Mouse (Mus musculus) layer of hippocampus, postnatal 10 days (tissue): ENCODE results near the gene Polr3b. TPM values are rescaled to one million over a fixed set of nuclear protein-coding genes. Genes with fewer than 3 reads are reported as not detected.

Experiments
- DNase-seq, 2 experiments: peaks; one replicate each; pipeline ENCODE4 v3.0.0; 2021; ENCODE audit warnings: low spot score in 2 of 2
- total RNA-seq, 2 experiments: library from RNA; stranded (reverse); gene quantifications; 2 replicates each; pipeline ENCODE4 v1.2.3; 2021

Polr3b gene
- total RNA-seq, 2 experiments from 2014 or later = 15.5 to 15.9 TPM

DNA sequence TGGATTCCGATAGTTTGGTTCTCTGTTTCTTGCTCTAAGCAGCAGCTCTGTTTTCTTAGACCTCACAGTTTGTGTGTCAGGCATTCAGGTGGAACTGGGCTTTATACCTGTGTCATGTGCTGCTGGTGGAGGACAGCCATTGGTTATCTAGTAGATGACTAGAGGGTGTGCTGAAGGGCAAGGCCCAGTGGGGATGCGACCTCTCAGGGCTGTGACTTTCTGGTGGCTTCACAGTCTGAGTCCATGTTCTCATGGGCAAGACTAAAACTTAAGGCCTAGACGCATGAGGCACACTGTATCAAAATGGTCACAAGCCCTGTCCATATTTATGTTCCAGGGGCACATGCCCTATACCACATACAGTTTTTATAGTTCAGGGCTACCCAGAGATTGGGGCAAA, 37.2 kb downstream of the Polr3b start:
- no peak for DNase-seq

DNA sequence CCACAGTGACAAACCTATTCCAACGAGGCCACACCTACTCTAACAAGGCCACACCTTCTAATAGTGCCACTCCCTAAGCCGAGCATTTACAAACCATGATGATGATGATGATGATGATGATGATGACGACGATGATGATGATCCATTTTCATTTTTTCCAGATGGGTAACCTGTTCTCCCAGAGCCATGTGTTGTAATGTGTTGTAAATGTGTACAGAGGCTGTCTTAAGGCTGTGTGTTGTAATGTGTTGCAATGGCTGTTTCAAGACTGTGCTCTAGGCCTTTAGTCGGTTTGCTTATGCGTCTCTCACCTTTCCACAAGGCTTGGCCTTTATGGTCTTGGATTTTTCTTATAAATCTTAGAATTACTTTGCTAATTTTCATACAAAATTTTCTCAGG, 40.0 kb downstream of the Polr3b start:
- DNase-seq = no peak

DNA sequence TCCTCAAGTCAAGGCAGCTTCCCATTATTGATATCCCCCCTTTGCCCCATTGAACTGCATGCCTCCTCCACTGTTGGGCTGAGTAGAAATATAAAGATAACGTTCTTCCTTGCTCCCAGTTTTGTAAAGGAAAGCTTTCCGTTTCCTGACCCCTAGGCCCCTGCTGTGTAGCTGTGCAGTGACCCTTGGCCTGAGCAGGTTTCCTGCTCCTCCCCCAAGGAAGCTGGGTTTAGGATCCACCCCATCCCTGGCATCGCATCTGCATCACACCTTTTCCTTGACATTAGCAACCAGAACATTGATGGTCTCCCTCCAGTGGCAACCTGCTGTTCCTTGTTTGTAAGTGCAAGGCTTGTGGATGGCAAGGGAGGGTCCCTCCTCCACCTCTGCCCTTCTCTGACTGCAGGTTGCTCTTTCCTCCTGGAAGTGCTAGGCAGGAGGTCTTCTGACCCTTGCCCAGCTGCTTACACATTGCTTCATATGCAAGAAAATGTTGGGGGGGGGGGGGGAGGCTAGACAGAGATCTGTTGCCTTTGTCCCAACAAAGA, 43.7 kb downstream of the Polr3b start:
- no peak for DNase-seq

DNA sequence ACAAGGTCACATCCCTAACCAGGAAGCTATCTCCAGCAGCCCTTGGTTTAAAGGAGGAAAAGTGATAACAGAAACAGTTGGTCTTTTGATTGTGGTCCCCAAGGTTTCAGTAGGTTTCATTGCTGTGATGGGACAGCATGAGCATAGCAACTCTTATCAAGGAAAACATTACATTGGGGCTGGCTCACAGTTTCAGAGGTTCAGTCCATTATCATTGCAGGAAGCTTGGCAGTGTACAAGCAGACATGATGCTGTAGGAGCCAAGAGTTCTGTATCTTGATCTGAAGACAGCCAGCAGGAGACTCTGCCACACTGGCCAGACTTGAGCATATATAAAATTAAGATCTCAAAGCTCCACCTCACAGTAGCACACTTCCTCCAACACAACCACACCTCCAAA, 53.6 kb downstream of the Polr3b start:
- DNase-seq = no peak

DNA sequence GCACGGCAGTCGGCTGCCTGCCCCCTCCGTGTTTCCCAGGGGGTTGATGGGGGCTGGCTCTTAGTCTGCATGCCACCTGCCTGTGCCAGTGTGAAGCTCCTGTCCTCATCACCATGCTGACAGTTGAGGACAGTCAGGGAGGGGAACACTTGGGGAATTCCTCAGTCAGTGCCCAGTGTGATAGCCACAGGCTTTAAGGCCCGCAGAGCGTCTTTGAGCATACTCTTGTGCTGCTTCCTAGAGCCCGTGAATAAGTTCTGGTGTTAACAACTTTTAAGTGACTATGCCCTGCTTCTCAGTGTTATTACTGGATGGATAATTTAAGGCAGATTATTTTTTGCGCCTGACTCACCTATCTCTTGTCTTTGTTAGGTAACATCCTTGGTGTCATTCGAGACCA, 54.4 kb downstream of the Polr3b start:
- no peak for DNase-seq

DNA sequence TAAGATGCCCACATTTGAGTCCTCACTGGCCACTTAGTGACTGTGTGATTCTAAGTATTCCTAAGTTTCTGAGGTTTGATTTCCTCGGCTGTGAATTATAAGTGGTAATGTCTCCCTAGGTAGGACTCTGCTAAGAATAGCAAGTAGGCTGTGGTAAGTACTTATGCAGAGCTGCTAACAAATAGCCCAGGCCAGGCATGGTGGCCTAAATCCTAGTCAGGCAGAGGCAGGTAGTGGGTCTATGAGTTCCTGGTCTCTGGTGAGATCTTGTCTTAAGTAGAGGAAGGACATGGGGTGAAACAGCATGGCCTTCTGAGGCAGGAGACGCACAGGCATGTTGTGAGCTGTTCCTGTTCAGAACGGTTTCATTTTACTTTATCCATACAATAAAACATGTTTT, 55.8 kb downstream of the Polr3b start:
- no peak for DNase-seq

DNA sequence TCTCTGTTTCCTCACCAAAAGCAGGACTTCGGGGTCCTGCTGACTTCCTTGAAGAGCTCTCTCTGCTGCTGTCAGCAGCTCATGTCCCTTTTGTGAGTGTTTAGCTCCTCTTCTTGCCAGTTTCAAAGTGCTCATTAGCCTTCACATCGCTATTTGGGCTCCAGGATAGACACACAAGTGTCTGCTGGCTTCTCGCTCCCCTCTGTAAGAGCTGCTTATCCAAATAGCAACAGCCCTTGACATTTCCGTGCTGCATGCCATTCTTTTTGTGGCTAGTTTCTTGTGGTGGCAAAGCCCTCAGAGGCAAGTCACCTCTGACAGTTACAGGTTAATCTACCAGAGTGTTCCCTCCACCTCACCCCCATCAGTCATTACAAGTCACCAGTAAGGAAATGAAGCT, 56.3 kb downstream of the Polr3b start:
- DNase-seq = no peak

DNA sequence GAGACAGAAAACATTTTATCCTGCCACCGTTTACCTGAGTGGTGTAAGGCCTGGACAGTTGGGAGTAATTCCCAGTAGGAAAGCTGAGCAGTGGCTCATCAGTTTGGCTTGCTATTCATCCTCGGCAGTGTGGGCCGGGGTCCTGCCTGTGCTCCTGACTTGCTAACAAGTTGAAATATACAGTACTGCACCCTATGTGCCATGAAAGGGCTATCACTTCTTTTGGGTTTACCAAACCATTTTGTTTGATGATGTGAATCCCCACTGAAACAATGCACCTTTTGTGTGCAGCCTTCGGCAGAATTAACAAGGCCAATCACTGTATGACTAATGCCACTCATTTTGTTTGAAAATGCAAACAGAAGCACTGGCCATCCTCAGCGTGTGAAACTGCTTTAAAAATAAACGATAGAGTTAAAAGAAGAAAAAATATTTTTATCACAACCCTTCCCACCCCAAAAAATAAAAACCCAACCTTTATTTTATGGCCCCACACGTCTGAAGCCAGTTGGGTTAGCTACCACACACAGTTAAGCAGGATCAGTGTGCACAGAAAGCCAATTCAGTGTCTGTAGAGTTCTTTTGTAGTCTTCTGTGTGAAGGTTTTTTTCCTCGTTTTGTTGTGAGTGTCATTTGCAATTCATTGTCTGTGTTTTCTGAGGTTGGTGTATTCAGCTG, 63.5 kb downstream of the Polr3b start:
- DNase-seq = no peak

DNA sequence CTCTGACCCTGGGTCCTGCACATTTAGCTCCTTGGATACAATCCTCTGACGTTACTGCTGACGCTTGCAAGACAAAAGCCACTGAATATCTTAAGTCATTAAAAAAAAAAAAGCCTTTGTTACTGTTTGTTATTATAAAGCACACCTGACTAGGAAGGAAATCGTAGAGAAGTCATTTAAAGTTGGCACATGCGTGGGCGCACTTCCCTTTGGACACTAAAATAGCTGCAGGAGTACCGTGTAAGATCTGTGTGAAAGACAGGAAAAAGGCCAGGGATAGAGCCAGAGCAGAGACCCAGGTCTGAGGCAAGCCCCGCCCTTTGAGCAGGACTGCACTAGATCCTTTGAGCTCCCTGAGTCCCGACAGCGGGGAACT, 64.0 kb downstream of the Polr3b start:
- DNase-seq = no peak

DNA sequence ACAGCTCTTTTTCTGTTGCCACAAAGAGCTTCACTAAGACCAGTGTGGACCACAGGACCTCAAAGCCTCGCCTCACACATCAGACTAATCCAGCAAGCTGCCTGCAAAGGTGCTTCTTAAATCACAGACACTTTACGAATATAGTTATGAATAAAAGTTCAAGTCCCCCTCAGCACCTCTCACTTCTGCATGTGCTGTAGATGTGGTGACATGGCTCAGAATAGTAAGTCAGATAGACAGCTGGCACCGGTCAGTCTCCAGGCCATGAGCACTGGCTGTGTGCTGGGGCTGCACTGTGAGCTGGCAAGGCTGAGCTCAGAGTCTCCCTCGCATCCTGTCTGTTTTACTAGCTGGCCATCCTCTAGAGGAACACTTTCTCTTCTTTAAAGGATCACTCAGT, 64.6 kb downstream of the Polr3b start:
- DNase-seq = no peak

DNA sequence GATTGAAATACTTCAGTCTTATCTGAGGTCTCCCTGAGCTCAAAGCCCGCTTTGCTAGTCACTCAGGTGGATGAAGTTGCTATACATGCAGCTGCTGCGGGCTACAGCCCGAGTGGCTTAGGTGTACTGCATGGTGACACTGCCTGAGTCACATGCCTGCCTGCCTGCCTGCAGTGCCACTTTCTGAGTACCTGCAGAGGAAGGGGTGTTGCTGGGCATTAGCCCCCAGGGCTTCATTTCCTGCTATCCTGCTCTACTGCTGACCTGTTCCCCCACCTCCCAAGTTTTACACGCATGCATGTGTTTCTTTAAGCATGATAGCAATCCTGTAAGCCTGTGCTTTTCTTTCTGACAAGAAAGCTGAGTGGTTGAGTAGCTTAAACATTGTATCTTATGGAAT, 65.6 kb downstream of the Polr3b start:
- DNase-seq = no peak

DNA sequence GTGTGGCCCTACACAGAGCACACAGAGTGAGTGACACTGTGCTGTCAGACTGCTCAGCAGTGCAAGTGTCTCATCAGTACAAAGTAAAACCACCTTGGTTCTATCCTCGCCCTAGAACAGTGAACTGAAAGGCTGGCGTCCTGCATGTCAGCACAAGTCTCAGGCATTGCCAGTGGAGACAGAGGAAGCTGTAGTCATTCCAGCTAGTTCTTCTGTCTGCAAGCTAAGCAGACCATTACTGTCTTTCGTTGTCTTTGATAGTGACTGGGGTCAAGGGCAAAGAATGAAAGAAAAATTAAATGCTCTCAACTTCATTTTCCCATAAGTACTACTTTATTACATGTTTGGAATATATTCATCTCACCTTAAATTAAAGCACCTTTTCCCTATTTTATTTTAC, 67.8 kb downstream of the Polr3b start:
- no peak for DNase-seq

DNA sequence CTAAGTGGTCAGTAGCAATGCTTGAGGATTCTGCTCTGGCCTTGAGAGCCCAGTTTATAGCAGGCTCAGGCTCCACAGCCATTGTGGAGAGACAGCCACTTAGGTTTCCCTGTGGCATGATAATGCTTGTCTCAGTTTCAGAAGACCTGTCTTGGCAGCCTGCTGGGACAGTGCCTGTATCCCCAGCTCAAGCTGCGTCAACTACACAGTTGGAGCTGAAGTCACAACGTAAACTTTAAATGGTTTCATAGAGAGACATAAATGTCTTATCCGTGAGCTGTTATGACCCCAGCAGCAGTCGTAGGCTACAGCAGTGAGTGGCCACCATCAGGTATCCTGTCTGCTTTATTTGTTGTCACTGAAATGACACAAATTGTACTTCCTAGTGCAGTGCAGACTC, 68.7 kb downstream of the Polr3b start:
- DNase-seq = no peak

DNA sequence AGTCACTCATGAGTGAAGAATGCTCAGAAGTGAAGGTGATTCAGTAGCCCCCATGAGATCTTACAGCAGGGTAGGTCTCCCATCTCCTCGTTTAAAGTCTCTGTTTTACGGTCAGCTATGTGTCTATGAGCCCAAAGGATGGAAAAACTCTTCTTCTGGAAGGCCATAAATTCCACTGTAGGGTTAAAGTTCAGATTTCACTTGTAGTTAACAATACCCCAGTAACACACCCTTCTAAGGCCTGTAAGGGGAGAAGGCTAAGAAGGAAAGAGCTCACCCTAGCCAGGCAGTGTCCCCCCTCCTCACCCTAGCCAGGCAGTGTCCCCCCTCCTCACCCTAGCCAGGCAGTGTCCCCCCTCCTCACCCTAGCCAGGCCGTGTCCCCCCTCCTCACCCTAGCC, 69.6 kb downstream of the Polr3b start:
- DNase-seq = no peak

DNA sequence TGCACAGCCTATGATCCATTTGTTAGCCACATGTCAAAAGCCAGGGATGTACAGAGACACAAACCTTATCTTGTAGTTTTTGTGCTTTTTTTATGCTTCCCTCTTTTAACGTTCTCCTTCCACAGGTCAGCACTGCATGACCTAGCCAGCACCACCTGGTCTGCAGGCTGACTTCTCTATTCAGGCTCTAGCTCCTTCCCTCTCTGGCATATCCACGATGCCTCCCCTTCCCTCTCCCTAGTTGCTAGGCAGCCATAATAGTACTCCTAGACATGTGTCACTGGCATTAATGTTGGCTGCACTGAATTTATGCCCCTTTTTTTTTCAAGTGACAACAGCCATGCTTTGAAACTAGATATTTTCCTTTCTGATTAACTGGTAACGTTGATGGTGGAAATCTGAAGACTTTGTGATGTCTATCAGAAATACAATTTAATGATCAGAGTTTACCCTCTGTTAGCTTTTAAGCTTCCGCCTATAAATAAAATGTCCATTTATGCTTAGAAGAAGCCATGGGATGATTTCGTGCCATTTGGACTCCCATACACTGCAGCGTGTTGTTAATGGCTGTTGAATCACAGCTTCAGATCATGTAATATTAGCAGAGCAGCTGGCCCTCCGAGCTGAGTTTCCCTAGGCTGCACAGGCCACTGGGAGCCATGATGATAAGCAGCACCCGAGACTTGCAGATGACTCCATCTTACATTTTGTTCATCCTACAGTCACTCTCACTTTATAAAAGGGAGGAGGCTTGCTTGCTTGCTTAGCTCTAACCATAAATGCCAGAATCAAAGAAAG, 71.9 kb downstream of the Polr3b start:
- no peak for DNase-seq

DNA sequence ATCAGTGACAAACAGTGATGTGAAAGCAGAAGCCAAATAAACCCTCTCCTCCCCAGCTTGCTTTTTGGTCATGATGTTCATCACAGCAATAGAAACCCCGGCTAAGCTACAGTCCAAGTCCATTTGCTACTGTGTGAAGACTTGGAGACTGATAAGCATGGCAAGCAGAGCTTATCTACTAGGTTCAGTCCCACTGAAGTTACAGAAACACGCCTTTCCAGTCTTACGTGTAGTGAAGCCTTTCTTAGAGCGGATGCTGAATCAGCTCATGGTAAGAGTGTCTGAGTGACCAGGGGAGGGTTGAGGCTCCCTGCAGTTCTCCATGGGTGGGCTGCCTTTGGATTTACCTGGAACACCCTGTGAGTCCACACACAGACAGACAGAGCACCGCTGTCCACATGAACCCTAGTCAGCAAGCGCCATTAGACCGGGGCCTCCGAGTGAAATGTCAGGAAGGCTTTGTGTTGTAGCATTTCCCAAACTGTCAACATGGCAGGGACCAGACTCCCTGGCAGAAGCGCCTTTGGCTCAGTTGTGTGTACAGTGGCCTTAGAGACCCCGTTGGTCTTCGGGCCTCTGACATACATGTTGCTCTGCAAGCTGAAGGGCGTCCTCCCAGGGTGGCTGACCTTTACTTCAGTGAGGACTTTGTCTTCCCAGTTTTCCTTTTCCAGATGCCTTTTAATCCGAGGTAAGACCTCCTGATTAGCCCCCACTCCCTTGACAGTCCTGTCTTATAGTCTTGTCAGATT, 78.3 kb downstream of the Polr3b start:
- no peak for DNase-seq

DNA sequence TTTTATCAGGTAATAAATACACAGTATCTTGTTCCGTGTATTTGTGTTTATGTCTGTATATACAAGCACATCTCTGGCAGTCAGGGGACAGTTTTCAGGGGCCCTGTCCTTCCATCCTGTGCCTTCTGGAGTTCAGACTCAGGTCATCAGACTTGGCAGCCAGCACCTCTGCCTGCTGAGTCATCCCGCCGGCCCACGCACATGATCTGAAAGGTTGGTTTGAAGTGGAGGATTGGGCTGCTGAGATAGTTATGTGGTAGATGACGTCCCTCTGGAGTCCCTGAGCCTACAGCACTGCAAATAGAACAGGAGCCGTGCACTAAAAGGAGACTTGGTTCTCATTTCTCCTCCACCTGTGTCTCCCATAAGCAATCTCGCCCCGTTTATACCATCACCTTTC, 79.0 kb downstream of the Polr3b start:
- no peak for DNase-seq

DNA sequence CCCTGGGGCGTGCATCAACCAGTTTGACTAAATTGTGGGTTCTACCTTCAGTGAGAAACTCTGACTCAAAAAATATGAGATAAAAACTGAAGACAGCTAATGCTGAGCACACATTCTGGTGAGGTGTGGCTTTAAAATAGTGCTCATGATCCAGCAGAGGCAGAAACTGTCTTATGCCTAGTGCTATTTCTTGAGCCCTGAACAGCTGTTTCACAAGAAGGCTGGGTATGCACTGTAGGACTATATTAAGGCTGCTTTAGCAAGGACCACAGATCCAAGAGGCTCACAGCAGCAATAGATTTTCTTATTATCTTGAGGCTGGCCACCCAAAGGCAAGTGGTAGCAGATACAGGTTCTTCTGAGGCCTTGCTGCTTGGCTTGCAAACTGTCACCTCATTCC, 80.0 kb downstream of the Polr3b start:
- no peak for DNase-seq

DNA sequence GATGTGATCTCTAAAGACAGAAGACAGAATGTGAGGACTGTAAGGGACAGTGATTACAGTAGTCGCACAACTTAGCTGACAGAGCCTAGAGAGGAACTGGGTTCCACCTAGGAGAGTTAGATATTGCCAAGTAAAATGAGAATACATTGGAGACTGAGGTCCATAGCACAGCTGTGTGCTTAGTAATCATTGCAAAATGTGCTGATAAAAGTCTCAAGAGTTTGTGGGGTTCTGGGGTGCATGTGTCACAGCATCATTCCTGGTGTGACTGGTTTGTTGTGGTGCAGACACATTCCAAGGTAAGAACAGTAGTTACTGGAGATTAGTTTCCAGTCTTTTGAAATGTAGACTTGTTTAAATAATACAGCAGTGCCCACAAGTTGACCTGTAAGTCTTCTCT, 82.5 kb downstream of the Polr3b start:
- no peak for DNase-seq

DNA sequence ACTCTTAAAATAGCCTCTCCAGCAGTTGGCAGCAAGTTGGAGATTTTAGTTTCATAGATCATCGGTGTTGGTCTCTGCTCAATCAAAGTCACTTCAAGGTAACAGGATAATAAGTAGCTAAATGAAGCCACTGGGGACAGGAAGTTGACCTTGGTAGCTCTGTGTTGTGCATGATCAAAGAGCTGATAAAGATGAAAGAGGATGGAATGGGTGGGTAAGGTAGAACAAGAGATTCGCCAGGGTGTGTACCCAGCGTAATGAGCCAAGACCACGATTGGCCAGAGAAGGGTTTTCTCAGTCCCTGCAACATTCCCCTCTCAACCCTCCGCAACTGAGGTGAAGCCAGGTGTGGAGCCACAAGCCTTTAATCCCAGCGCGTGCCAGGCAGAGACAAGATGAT, 83.1 kb downstream of the Polr3b start:
- no peak for DNase-seq

DNA sequence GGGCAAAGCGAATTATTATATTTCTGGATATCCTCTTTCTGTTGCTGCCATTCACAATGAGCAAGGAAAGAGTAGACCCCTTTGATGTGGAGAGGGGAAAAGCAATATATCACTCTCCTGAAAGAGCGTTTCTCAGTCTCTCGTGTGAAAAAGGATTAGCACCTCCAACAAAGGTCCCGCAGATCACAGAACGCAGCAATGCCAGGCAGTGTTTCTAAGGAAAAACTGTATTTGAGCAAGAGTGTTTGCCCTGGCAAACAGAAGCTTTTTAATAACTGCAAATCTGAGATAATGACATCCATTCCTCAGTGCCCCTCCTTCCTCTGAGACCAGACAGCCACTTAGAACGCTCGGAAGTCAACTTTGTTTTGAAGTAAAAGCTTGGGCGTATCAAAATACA, 84.5 kb downstream of the Polr3b start:
- DNase-seq = no peak

DNA sequence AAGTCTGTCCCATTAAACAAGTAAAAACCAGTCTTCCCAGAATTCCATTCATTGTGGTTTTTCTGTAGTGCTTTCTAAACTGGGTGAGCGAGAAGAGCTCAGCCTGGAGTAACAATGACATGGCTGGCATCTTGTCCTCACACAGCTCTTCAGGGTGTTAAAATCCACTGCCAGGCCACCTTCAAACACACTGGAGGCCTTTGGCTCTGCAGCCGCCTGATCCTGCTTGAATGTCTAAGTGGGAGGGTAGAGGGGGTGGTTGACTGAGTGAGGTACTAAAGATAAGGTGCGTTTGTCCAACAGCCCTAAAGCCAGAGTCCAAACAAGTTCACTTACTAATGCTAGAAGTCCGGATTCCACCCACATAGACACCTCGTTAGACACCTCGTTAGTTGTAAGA, 85.1 kb downstream of the Polr3b start:
- DNase-seq = no peak
